Mouse (Mus musculus): ENCODE data around the gene Trmt11.

GRCm38 (mm10) chr10:30622928-30623327 lies 22.4 kb upstream of the Trmt11 start:
- TF ChIP-seq CTCF (IDR thresholded peaks at IDR 0.05; ENCODE audit: borderline replicate concordance, extremely low read depth, insufficient read depth, insufficient read length) (0 out of 2 replicates have a peak, but pooled peaks have one; percentile 11), POLR2A (IDR thresholded peaks at IDR 0.05; ENCODE audit: borderline replicate concordance, extremely low read depth, insufficient read depth, insufficient read length, poor library complexity, severe bottlenecking) (no peak)

Measured in brain, embryonic 14.5 days (tissue).